Mouse (Mus musculus): ENCODE measurements around the gene Commd6.
"Not testable (repeated sequence)": the region's sequence is repeated elsewhere in the genome, so short reads cannot be mapped to it uniquely, and the experiment has no call there.

Commd6 gene

GRCm38 (mm10) chr14:101608519-101609368 lies 31.7 kb downstream of the Commd6 start, which contains the start of gene Tbc1d4:
TSS of gene Tbc1d4 (minus strand) at chr14:101609191.
- peak; percentile 81 for DNase-seq (ENCODE audit: low spot score)

GRCm38 (mm10) chr14:101607631-101608518 lies 32.6 kb downstream of the Commd6 start:
- peak; percentile 63 for DNase-seq (ENCODE audit: low spot score)

GRCm38 (mm10) chr14:101605843-101606242 lies 34.6 kb downstream of the Commd6 start:
- peak; percentile 23 for DNase-seq (ENCODE audit: low spot score)

GRCm38 (mm10) chr14:101602851-101603250 lies 37.6 kb downstream of the Commd6 start:
- peak; percentile 30 for DNase-seq (ENCODE audit: low spot score)

- DNase-seq (ENCODE audit: low spot score) = no peak
Observed at GRCm38 (mm10) chr14:101597096-101597715, 43.3 kb downstream of the Commd6 start.

- DNase-seq (ENCODE audit: low spot score) = no peak
Observed at GRCm38 (mm10) chr14:101596691-101597090, 43.8 kb downstream of the Commd6 start.

- no peak for DNase-seq (ENCODE audit: low spot score)
Observed at GRCm38 (mm10) chr14:101595301-101596080, 45.0 kb downstream of the Commd6 start.

GRCm38 (mm10) chr14:101594001-101594400 lies 46.5 kb downstream of the Commd6 start:
- no peak for DNase-seq (ENCODE audit: low spot score)

GRCm38 (mm10) chr14:101593340-101593739 lies 47.1 kb downstream of the Commd6 start:
- no peak for DNase-seq (ENCODE audit: low spot score)

GRCm38 (mm10) chr14:101591101-101591500 lies 49.4 kb downstream of the Commd6 start:
- no peak for DNase-seq (ENCODE audit: low spot score)

GRCm38 (mm10) chr14:101588209-101588991 lies 52.1 kb downstream of the Commd6 start:
- DNase-seq (ENCODE audit: low spot score) = not testable (repeated sequence)

GRCm38 (mm10) chr14:101587366-101588040 lies 53.0 kb downstream of the Commd6 start:
- not testable (repeated sequence) for DNase-seq (ENCODE audit: low spot score)

GRCm38 (mm10) chr14:101586096-101586495 lies 54.4 kb downstream of the Commd6 start:
- no peak for DNase-seq (ENCODE audit: low spot score)
